Mouse (Mus musculus) bone marrow, adult 2 months (tissue): ENCODE results near the gene Arhgap22.

Experiments
- CTCF ChIP-seq: fragments of 200-500 bp; IDR thresholded peaks from 2 replicates; pipeline ENCODE4 v1.5.1; 2011; ENCODE audit warnings: low read length, control low read depth; ENCODE audit not compliant: control insufficient read depth, insufficient read depth
- POLR2A ChIP-seq: fragments of 200-500 bp; IDR thresholded peaks from 2 replicates; pipeline ENCODE4 v1.6.1; 2011; ENCODE audit warnings: low read depth, mild to moderate bottlenecking, control low read depth, low read length, borderline replicate concordance; ENCODE audit not compliant: control insufficient read depth

GRCm38 (mm10) chr14:33369375-33369774 is 155.5 kb downstream of the Arhgap22 start:
- no peak for TF ChIP-seq POLR2A
- no peak for TF ChIP-seq CTCF
